Mouse (Mus musculus): ENCODE data around the gene Naa15. TPM values are rescaled to one million over a fixed set of nuclear protein-coding genes. Genes with fewer than 3 reads are reported as not detected.

The Naa15 gene
- total and polyA plus RNA-seq, 3 experiments: 27.6 to 95.3 (median 59.0) TPM

DNA sequence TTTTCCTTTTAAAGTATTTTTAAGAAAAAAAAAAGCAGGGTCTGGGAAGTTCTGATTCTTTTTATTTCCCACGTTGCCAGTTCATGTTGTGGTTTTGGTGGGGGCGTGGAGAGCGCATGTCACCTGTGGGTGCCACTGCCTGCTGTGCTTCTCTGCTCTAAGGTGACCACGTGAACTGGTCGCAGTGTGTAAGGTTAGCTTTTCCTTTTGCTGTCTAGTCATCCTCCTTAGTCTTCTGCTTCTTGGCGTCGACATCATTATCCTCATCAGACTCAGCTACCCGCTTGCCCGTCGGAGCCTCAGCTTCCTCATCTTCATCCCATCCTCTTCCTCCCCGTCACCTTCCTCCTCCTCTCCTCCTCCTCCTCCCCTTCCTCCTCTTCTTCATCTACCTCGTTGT, 12.3 kb upstream of the Naa15 start:
- H3K4me3 ChIP-seq (replicated peaks in 1 of 3; ENCODE audit: low read depth in 2 of 3, low read length in 2 of 3, poor library complexity in 1 of 3): no peak overlapping the region
- no peaks in the 10 kb centered on the region for H3K27me3 ChIP-seq (replicated peaks)
- dilution Hi-C loops (cut with MboI; ENCODE audit: extremely low pct_ligation_motif_present, extremely low pct_unique_long_range_greater_than_20kb, low sequenced_read_pairs): no loop called here
- no peaks in the 10 kb centered on the region for H3K9me3 ChIP-seq (replicated peaks; ENCODE audit: low read length)
- no peaks in the 10 kb centered on the region for H3K79me2 ChIP-seq (replicated peaks; ENCODE audit: control insufficient read depth, extremely low read depth, insufficient read depth, poor library complexity, severe bottlenecking)
- no peak overlapping the region for H3K27ac ChIP-seq (ENCODE audit: insufficient read depth, low read depth)
- peaks cover 24 to 44% of the 10 kb centered on the region in 2 experiments for H3K36me3 ChIP-seq (replicated peaks in 1 of 2; ENCODE audit: control insufficient read depth in 1 of 2, insufficient read depth in 1 of 2, low read length in 1 of 2)
- no peak for DNase-seq (ENCODE audit: extremely low read depth)
- H3K9ac ChIP-seq (ENCODE audit: insufficient read depth, low read depth): no peak overlapping the region
- H3K4me1 ChIP-seq (ENCODE audit: control insufficient read depth in 1 of 2, insufficient read depth in 2 of 2): peaks cover 4 to 25% of the 10 kb centered on the region in 2 experiments; a peak in 3 of 4 replicates
- in situ Hi-C loops (cut with MboI; ENCODE audit: low pct_ligation_motif_present, low pct_unique_long_range_greater_than_20kb, low sequenced_read_pairs): no loop called here
- H3K4me2 ChIP-seq (ENCODE audit: insufficient read depth, low read depth, poor library complexity, severe bottlenecking): no peak overlapping the region
- TF ChIP-seq TCF12 (IDR thresholded peaks at IDR 0.05; ENCODE audit: low read depth, low read length) (no peak), UBTF (IDR thresholded peaks at IDR 0.05; ENCODE audit: low read depth, low read length) (no peak), SIN3A (IDR thresholded peaks at IDR 0.05; ENCODE audit: low read length) (no peak), USF2 (conservative IDR thresholded peaks at IDR 0.05; ENCODE audit: low read depth, low read length) (no peak), RAD21 (IDR thresholded peaks at IDR 0.05; ENCODE audit: low read depth, low read length) (no peak), MAX (IDR thresholded peaks at IDR 0.05; ENCODE audit: low read length) (no peak), HCFC1 (IDR thresholded peaks at IDR 0.05; ENCODE audit: low read depth, low read length) (no peak), ETS1 (conservative IDR thresholded peaks at IDR 0.05; ENCODE audit: low read depth, low read length) (no peak), JUND (conservative IDR thresholded peaks at IDR 0.05; ENCODE audit: low read depth, low read length) (no peak), MEF2A (IDR thresholded peaks at IDR 0.05; ENCODE audit: borderline replicate concordance, low read depth, low read length) (no peak), ZKSCAN1 (IDR thresholded peaks at IDR 0.05; ENCODE audit: borderline replicate concordance, low read depth, low read length) (no peak), EP300 (IDR thresholded peaks at IDR 0.05; ENCODE audit: low read length) (no peak), CHD2 (IDR thresholded peaks at IDR 0.05; ENCODE audit: low read length) (no peak), MXI1 (IDR thresholded peaks at IDR 0.05; ENCODE audit: low read depth, low read length) (no peak), JUN (IDR thresholded peaks at IDR 0.05; ENCODE audit: insufficient read depth, low read depth, low read length) (no peak), ELF1 (IDR thresholded peaks at IDR 0.05; ENCODE audit: low read depth, low read length) (no peak)

DNA sequence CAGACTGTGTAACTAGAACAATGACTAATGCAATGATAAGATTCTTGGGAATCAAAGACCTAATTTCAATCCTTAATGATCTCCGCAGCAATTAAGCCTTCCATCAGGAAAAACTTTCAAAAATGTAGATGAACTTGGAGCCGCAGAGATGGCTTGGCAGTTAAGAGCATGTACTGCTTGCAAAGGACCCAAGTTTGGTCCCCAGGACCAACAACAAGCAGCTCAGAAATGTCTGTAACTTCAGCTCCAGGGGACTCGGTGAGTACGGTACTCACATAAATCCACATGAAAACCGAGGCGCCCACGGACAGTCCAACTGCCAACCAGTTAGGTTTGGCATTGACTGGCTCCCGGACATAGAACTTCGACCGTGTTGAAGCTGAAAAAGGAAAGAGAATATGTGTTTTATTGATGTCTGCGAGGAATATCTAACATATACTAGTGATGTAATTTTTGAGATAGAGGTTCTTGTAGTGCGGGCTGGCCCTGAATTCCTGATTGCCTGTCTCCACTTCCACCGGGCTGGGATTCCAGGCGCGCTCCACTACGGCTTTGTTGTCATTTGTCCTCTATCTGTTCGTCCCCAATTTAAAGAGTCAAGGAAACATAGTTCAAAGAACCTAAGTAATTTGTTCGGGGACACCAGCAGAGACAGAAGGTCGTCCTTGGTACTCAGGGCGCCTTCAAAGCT, 6.9 kb upstream of the Naa15 start:
- TF ChIP-seq SIN3A (IDR thresholded peaks at IDR 0.05; ENCODE audit: low read length) (no peak), ZKSCAN1 (IDR thresholded peaks at IDR 0.05; ENCODE audit: borderline replicate concordance, low read depth, low read length) (no peak), NELFE (IDR thresholded peaks at IDR 0.05; ENCODE audit: low read depth, low read length) (no peak), ETS1 (conservative IDR thresholded peaks at IDR 0.05; ENCODE audit: low read depth, low read length) (no peak), SMC3 (IDR thresholded peaks at IDR 0.05; ENCODE audit: low read depth, low read length) (no peak), RAD21 (IDR thresholded peaks at IDR 0.05; ENCODE audit: low read depth, low read length) (no peak), MYC (IDR thresholded peaks at IDR 0.05; ENCODE audit: low read depth, low read length) (no peak), IRF4 (IDR thresholded peaks at IDR 0.05; ENCODE audit: low read depth, low read length) (no peak), CTCF (conservative IDR thresholded peaks at IDR 0.05 in 1 of 2, IDR thresholded peaks at IDR 0.05 in 1 of 2; ENCODE audit: low read depth in 2 of 2, low read length in 2 of 2) (no peak), POLR2A (IDR thresholded peaks at IDR 0.05; ENCODE audit: low read depth, low read length) (no peak)
- Histone ChIP-seq H3K4me1 (ENCODE audit: control insufficient read depth in 1 of 2, insufficient read depth in 2 of 2) (peaks cover 2 to 20% of the 10 kb centered on the region in 2 experiments; a peak in 3 of 4 replicates), H3K4me2 (ENCODE audit: insufficient read depth, low read depth, poor library complexity, severe bottlenecking) (peak overlapping the region; percentile 76), H3K27ac (ENCODE audit: insufficient read depth, low read depth) (no peak overlapping the region), H3K4me3 (replicated peaks in 1 of 3; ENCODE audit: low read depth in 2 of 3, low read length in 2 of 3, poor library complexity in 1 of 3) (peak overlapping the region; percentile 79 to 88 (median 87)), H3K79me2 (replicated peaks; ENCODE audit: control insufficient read depth, extremely low read depth, insufficient read depth, poor library complexity, severe bottlenecking) (no peaks in the 10 kb centered on the region), H3K27me3 (replicated peaks) (no peaks in the 10 kb centered on the region), H3K36me3 (replicated peaks in 1 of 2; ENCODE audit: control insufficient read depth in 1 of 2, insufficient read depth in 1 of 2, low read length in 1 of 2) (peaks cover 18 to 41% of the 10 kb centered on the region in 2 experiments), H3K9me3 (replicated peaks; ENCODE audit: low read length) (no peaks in the 10 kb centered on the region), H3K9ac (ENCODE audit: insufficient read depth, low read depth) (peak overlapping the region; percentile 94)
- in situ Hi-C loops (cut with MboI; ENCODE audit: low pct_ligation_motif_present, low pct_unique_long_range_greater_than_20kb, low sequenced_read_pairs): no loop called here
- no peak for DNase-seq (ENCODE audit: extremely low read depth)
- dilution Hi-C loops (cut with MboI; ENCODE audit: extremely low pct_ligation_motif_present, extremely low pct_unique_long_range_greater_than_20kb, low sequenced_read_pairs): no loop called here

Measured in CH12.LX (cell line).